Mouse (Mus musculus): ENCODE measurements around the gene Tmem176b.

GRCm38 (mm10) chr6:48784406-48784805 is 56.9 kb downstream of the Tmem176b start:
- TF ChIP-seq CTCF (IDR thresholded peaks at IDR 0.05; ENCODE audit: low read depth, low read length) (no peak), POLR2A (IDR thresholded peaks at IDR 0.05; ENCODE audit: borderline replicate concordance, low read depth, low read length) (no peak)
